Mouse (Mus musculus): ENCODE results near the gene H2-Q1.
"Not testable (repeated sequence)": the region's sequence is repeated elsewhere in the genome, so short reads cannot be mapped to it uniquely, and the experiment has no call there.

H2-Q1 gene

DNA sequence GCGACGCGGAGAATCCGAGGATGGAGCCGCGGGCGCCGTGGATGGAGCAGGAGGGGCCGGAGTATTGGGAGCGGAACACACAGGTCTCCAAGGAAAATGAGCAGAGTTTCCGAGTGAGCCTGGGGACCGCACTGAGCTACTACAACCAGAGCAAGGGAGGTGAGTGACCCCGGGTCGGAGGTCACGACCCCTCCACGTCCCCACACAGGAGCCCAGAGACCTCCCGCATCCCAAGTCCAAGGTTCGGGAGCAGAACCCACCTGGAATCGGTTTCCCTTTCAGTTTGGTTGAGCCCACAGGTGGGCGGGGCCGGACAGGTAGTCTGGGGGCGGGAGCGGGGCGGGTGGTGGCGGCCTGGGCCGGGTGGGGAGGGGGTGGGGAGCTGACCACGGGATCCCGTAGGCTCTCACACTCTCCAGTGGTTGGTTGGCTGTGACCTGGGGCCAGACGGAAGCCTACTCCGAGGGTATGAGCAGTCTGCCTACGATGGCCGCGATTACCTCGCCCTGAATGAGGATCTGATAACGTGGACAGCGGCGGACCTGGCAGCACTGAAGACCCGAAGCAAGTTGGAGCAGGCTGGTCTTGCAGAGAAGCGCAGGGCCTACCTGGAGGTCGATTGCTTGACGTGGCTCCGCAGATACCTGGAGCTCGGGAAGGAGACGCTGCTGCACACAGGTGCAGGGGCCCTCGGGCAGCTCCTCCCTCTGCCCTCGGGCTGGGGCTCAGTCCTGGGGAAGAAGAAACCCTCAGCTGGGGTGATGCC lies 22.7 kb downstream of the H2-Q1 start:
- DNase-seq (ENCODE audit: low read depth): no peak

- DNase-seq (ENCODE audit: low read depth): not testable (repeated sequence)
Observed at GRCm38 (mm10) chr17:35347659-35348058, 27.5 kb downstream of the H2-Q1 start.

DNA sequence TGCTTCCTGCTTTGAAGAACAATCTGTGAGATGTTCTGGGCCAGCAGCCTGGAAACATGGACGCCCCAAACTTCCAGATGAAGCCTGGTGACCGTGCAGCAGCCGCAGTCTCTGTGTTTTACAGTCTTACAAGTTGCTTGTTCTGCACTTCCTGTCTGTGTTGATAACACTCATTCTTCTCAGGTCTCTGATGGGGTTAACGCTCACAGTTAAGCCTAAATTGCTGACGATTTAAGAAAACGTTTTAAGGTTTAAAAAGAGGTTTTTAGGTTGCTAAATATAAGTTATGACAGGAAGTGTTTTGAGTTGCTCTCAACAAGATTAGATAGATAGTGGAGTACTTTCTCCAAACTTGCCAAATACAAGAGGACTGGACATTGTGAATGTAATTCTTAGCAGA lies 33.1 kb downstream of the H2-Q1 start:
- not testable (repeated sequence) for DNase-seq (ENCODE audit: low read depth)

DNA sequence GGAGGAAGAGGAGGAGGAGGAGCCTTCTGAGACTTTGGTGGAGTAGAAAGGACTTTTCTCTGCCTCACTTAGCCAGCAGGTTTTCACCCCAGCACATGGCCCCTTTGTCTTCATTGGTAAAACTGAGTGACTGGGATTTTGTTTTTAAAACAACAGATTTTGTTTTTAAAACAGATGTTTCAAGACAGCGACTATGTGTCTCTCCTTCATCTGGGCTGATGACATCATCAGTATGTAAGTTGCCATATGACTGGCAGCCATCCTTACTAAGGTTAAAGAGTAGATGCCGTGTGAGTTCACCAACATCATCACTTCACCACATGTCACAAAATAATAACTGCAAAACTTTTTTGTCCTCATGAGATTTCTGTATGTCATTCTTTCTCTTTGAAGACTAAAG lies 33.9 kb downstream of the H2-Q1 start:
- DNase-seq (ENCODE audit: low read depth): no peak

GRCm38 (mm10) chr17:35357086-35357485 lies 36.9 kb downstream of the H2-Q1 start:
- no peak for DNase-seq (ENCODE audit: low read depth)

DNA sequence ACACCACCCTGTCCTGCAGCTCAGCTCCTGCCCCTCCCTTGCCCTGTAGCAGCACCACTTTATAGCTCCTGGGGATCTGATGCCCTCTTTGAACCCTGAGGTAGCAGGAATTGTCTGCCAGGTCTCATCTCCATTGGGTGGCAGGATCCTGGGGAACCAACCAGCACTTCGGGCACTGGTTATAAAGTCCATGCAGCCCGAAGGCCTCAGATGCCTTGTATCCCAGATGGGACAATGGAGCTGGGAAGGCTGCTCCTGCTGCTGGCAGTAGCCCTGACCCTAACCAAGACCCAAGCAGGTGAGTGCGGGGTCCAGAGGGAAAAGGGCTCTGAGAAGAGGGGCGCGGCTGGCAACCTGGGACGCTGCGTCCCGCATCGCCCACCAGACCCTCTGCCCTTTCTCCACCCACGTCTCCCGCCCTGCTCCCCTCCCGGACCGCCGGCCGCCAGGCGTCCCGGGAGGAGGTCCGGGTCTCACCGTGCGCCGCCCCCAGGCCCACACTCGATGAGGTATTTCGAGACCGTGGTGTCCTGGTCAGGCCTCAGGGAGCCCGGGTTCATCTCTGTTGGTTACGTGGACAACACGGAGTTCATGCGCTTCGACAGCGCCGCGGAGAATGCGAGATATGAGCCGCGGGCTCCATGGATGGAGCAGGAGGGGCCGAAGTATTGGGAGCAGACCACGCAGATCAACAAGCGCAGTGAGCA lies 38.7 kb downstream of the H2-Q1 start:
- no peak for DNase-seq (ENCODE audit: low read depth)

GRCm38 (mm10) chr17:35359470-35359862 lies 39.3 kb downstream of the H2-Q1 start:
- no peak for DNase-seq (ENCODE audit: low read depth)

Measured in NIH3T3 (cell line).